Mouse (Mus musculus) A20 (cell line): ENCODE measurements around the gene Mmp15.

Source experiments
- DNase-seq: peaks from one replicate; pipeline ENCODE4 v3.0.0-alpha.2; 2011; ENCODE audit warnings: low read depth, low spot score

Mmp15 gene

GRCm38 (mm10) chr8:95352151-95352870 is at the start of gene Mmp15:
Gene Mmp15 (plus strand): TSS chr8:95352268.
- DNase-seq: no peak

- DNase-seq: peak; percentile 58
Measured at GRCm38 (mm10) chr8:95302410-95302809, 49.7 kb upstream of the Mmp15 start.

- DNase-seq: no peak
Measured at GRCm38 (mm10) chr8:95305526-95305925, 46.5 kb upstream of the Mmp15 start.

- no peak for DNase-seq
Measured at GRCm38 (mm10) chr8:95306431-95306830, 45.6 kb upstream of the Mmp15 start, which contains the start of gene Cngb1. Gene Cngb1 (minus strand): TSS chr8:95306585.

GRCm38 (mm10) chr8:95310342-95310970 is 41.6 kb upstream of the Mmp15 start, which contains the start of gene Tepp:
Gene Tepp (plus strand): TSS chr8:95310566.
- no peak for DNase-seq

GRCm38 (mm10) chr8:95312836-95313235 is 39.2 kb upstream of the Mmp15 start:
- peak; percentile 34 for DNase-seq

- DNase-seq: no peak
Measured at GRCm38 (mm10) chr8:95313857-95314256, 38.2 kb upstream of the Mmp15 start.

GRCm38 (mm10) chr8:95314707-95315106 is 37.4 kb upstream of the Mmp15 start:
- no peak for DNase-seq

- DNase-seq: no peak
Measured at GRCm38 (mm10) chr8:95315350-95315749, 36.7 kb upstream of the Mmp15 start.

- DNase-seq: no peak
Measured at GRCm38 (mm10) chr8:95320224-95321139, 31.6 kb upstream of the Mmp15 start.

- no peak for DNase-seq
Measured at GRCm38 (mm10) chr8:95323201-95323600, 28.9 kb upstream of the Mmp15 start.

- no peak for DNase-seq
Measured at GRCm38 (mm10) chr8:95324646-95325045, 27.4 kb upstream of the Mmp15 start.

- no peak for DNase-seq
Measured at GRCm38 (mm10) chr8:95326822-95327221, 25.2 kb upstream of the Mmp15 start.

GRCm38 (mm10) chr8:95327866-95328465 is 24.1 kb upstream of the Mmp15 start:
- no peak for DNase-seq

- no peak for DNase-seq
Measured at GRCm38 (mm10) chr8:95330367-95330766, 21.7 kb upstream of the Mmp15 start.

- peak; percentile 92 for DNase-seq
Measured at GRCm38 (mm10) chr8:95331156-95331719, 20.8 kb upstream of the Mmp15 start.

- DNase-seq: peak; percentile 96
Measured at GRCm38 (mm10) chr8:95331720-95332436, 20.2 kb upstream of the Mmp15 start, which contains the start of the genes Zfp319 and Usb1. Gene Zfp319 (minus strand): TSS chr8:95331950. Gene Usb1 (plus strand): TSS chr8:95332284.

- DNase-seq: peak; percentile 41
Measured at GRCm38 (mm10) chr8:95332437-95333199, 19.4 kb upstream of the Mmp15 start.

- DNase-seq: peak; percentile 51
Measured at GRCm38 (mm10) chr8:95335706-95336105, 16.4 kb upstream of the Mmp15 start.

- DNase-seq: no peak
Measured at GRCm38 (mm10) chr8:95336363-95336762, 15.7 kb upstream of the Mmp15 start.
